Mouse (Mus musculus) CH12.LX (cell line): Measurements from ENCODE around the gene Akt3.

Experiments
- CTCF ChIP-seq, 2 experiments: IDR thresholded peaks in 1 of 2; conservative IDR thresholded peaks in 1 of 2; 2 replicates each; pipeline ENCODE4 v1.5.1; 2011 to 2012; ENCODE audit warnings: low read depth in 2 of 2, low read length in 2 of 2, improper control_type of control experiment in 1 of 2, inconsistent platforms in 1 of 2, mild to moderate bottlenecking in 1 of 2, moderate library complexity in 1 of 2
- EP300 ChIP-seq: IDR thresholded peaks from 2 replicates; pipeline ENCODE4 v1.6.1; 2011; ENCODE audit warnings: low read length, improper control_type of control experiment
- KAT2A ChIP-seq: IDR thresholded peaks from 2 replicates; pipeline ENCODE4 v1.6.1; 2012; ENCODE audit warnings: low read length, improper control_type of control experiment, inconsistent platforms; ENCODE audit not compliant: insufficient replicate concordance
- MYC ChIP-seq: IDR thresholded peaks from 2 replicates; pipeline ENCODE4 v1.6.1; 2011; ENCODE audit warnings: low read depth, mild to moderate bottlenecking, improper control_type of control experiment, low read length
- PAX5 ChIP-seq: IDR thresholded peaks from 2 replicates; pipeline ENCODE4 v1.6.1; 2012; ENCODE audit warnings: low read length, inconsistent platforms, mixed read lengths
- POLR2A ChIP-seq: IDR thresholded peaks from 2 replicates; pipeline ENCODE4 v1.6.1; 2011; ENCODE audit warnings: low read depth, mild to moderate bottlenecking, improper control_type of control experiment, low read length
- ZC3H11A ChIP-seq: IDR thresholded peaks from 2 replicates; pipeline ENCODE4 v1.6.1; 2012; ENCODE audit warnings: low read depth, mild to moderate bottlenecking, inconsistent platforms, low read length, improper control_type of control experiment
- ZNF384 ChIP-seq: IDR thresholded peaks from 2 replicates; pipeline ENCODE4 v1.6.1; 2012; ENCODE audit warnings: low read depth, low read length, improper control_type of control experiment, inconsistent platforms

GRCm38 (mm10) chr1:176981511-176981910 lies 276.5 kb downstream of the Akt3 start:
- TF ChIP-seq CTCF (conservative IDR thresholded peaks at IDR 0.05 in 1 of 2, IDR thresholded peaks at IDR 0.05 in 1 of 2; ENCODE audit: low read depth in 2 of 2, low read length in 2 of 2) (no peak), ZC3H11A (no peak), PAX5 (no peak), POLR2A (no peak), KAT2A (no peak), MYC (no peak), EP300 (no peak), ZNF384 (no peak)
